Mouse (Mus musculus): ENCODE measurements around the gene Cfap54. TPM values are rescaled to one million over a fixed set of nuclear protein-coding genes. Genes with fewer than 3 reads are reported as not detected.

The Cfap54 gene
- 0.71 and 1.1 TPM in 2 replicates for polyA plus RNA-seq (2012; rRNA removed)

DNA sequence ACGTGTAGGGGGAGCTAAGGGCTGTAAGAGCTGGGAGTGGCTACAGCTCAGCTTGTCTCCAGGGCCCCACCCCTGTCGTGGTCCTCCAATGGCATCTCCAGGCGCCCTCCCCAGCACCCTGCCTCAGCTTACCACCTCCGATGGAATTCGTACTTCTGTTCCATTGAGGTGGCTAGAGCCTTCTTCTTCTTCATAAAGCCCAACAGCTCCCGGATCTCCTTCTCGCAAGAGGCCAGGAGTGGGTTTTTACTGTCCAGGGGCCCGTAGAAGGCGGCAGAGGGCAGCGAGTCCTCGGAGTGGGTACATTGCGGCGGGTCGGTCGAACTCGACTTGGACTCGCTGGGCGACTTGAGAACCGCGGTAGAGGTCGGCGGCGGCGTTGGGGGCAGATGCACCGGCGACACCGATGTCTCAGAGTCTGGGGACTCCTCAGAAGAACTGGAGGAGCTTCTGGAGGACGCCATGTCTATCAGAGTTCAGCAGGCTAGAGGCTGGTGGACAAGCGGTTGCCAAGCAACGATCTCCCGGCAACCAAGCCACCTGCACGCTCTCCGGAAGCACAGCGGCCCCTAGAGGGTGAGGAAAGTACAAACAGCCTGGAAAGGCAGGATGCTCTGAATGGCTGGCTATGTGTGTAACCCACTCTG is at the start of gene Cfap54:
TSS of gene Cfap54 (minus strand) at position 486 of the 647 bp plus-strand sequence.

Other genes starting within 250 kb of the Cfap54 start
- gene Cdk17, start 79.3 kb upstream of the Cfap54 start, polyA plus RNA-seq (2012; rRNA removed): 25.5 and 34.6 TPM in 2 replicates
- 14.9 and 36.0 TPM in 2 replicates for gene Elk3, start 229.5 kb upstream of the Cfap54 start, polyA plus RNA-seq (2012; rRNA removed)